ENCODE assay signal across 13 mouse cellular contexts in genomic region chr1:158218294-158218693, GRCm38 (mm10).
"Had no signal": no experiment of that assay in that cellular context is flagged by ENCODE, and none has a peak within 500 bp of the region (broad histone marks: within the 10 kb centered on the region; RNA-seq: fewer than 3 reads in every experiment).

No protein-coding gene starts in this region.

- H3K27me3 ChIP-seq: intestine, embryonic 15.5 days; limb, embryonic 12.5 days; neural tube, embryonic 15.5 days had no signal

- H3K36me3 ChIP-seq: intestine, embryonic 15.5 days; limb, embryonic 12.5 days; midbrain, embryonic 10.5 days; neural tube, embryonic 15.5 days had no signal

- H3K4me3 ChIP-seq: intestine, embryonic 15.5 days; limb, embryonic 12.5 days; midbrain, embryonic 10.5 days; myocyte; neural tube, embryonic 15.5 days had no signal

- H3K9me3 ChIP-seq: intestine, embryonic 15.5 days; limb, embryonic 12.5 days; midbrain, embryonic 10.5 days; neural tube, embryonic 15.5 days had no signal

- H3K27ac ChIP-seq: intestine, embryonic 15.5 days; limb, embryonic 12.5 days; midbrain, embryonic 10.5 days; neural tube, embryonic 15.5 days had no signal

- H3K4me1 ChIP-seq: intestine, embryonic 15.5 days had no signal

- H3K9ac ChIP-seq: intestine, embryonic 15.5 days; limb, embryonic 12.5 days; neural tube, embryonic 15.5 days had no signal

- DNase-seq: kidney, adult 9 months; kidney, postnatal 14 days; lung, adult 18-20 months; midbrain, embryonic 14.5 days; right cerebral cortex, postnatal 4 days; spleen, adult 18-20 months; thymus, adult 2 months; thymus, postnatal 36 days had no signal

- H3K4me2 ChIP-seq: intestine, embryonic 15.5 days; limb, embryonic 12.5 days; neural tube, embryonic 15.5 days had no signal

- ATAC-seq: intestine, embryonic 15.5 days had no signal
